Mouse (Mus musculus) hindbrain, embryonic 10.5 days (tissue): Measurements from ENCODE around the gene Pfdn6. TPM values are rescaled to one million over a fixed set of nuclear protein-coding genes. Genes with fewer than 3 reads are reported as not detected.
"Not testable (repeated sequence)": the region's sequence is repeated elsewhere in the genome, so short reads cannot be mapped to it uniquely, and the experiment has no call there.

Source experiments
- DNase-seq: peaks from one replicate; pipeline ENCODE4 v3.0.0-alpha.2; 2017; ENCODE audit warnings: low spot score
- H3K27ac ChIP-seq: fragments of 300-500 bp; sonication (generic); 2 replicates; pipeline ENCODE4 v1.5.1; 2016; ENCODE audit warnings: mild to moderate bottlenecking, moderate library complexity
- H3K27me3 ChIP-seq: fragments of 300-500 bp; sonication (generic); 2 replicates; pipeline ENCODE4 v1.6.1; 2016; ENCODE audit warnings: mild to moderate bottlenecking; ENCODE audit not compliant: poor library complexity, insufficient read depth, severe bottlenecking
- H3K36me3 ChIP-seq: fragments of 300-500 bp; sonication (generic); 2 replicates; pipeline ENCODE4 v1.6.1; 2016; ENCODE audit warnings: mild to moderate bottlenecking, moderate library complexity
- H3K4me1 ChIP-seq: fragments of 300-500 bp; sonication (generic); replicated peaks from 2 replicates; pipeline ENCODE4 v1.6.1; 2016; ENCODE audit warnings: mild to moderate bottlenecking
- H3K4me3 ChIP-seq: fragments of 300-500 bp; sonication (generic); 2 replicates; pipeline ENCODE4 v1.5.1; 2016; ENCODE audit warnings: mild to moderate bottlenecking, moderate library complexity
- H3K9me3 ChIP-seq: fragments of 300-500 bp; sonication (generic); 2 replicates; pipeline ENCODE4 v1.6.1; 2016; ENCODE audit warnings: mild to moderate bottlenecking, moderate library complexity
- WGBS: fragments of 180-500 bp; shearing (Covaris S2); methylation state at CpG from one replicate; pipeline ENCODE4 v1.1.7; 2016; 5-methylcytosine and 5-hydroxymethylcytosine counted together
- polyA plus RNA-seq: library from polyadenylated mRNA; unstranded; fragments of >200 nt; fragmentation: Nextera tagmentation; extraction: Ambion mirVana; gene quantifications from 2 replicates; pipeline ENCODE4 v1.2.1, GENCODE M21; 2016

The Pfdn6 gene
- polyA plus RNA-seq, 1 experiment from 2014 or later: 228 TPM

DNA sequence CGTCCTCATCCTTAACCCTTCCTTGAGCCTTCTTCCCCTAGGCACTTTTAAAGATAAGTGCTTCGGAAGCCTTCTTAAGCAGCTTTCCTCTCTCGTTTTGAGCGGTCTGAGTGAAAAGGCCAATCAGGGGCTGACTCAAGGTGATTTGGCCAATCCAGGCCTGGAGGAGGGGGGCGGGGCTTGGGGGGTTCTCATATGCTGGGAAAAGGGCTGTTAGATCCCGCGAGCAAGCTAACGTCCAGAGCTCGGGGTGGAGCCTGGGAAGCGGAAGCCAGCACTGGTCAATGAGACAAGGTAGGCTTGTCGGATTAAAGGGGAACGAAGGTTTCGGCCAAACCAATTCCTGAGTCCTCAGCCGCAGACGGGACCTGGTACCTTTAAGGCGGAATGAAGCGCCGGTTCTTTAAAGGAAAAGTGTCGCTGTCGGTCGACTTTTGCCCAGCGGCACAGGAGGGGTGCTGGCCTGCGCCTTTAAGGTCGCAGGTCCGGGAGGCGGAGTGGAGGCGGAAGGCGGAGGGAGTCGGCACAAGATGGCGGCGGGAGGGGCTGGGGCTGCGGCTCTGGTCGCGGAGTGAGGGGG is 24.4 kb downstream of the Pfdn6 start, which contains the start of the genes Tapbp and Zbtb22:
TSS of gene Tapbp (plus strand) at position 229 of the 580 bp plus-strand sequence.
TSS of gene Zbtb22 (plus strand) at position 234 of the 580 bp plus-strand sequence.
- H3K27me3 ChIP-seq: 0 out of 2 replicates have a peak, but pooled peaks cover 17% of the 10 kb centered on the region
- DNase-seq: peak; percentile 98
- peaks cover 70% of the 10 kb centered on the region for H3K4me1 ChIP-seq
- H3K9me3 ChIP-seq: 0 out of 2 replicates have a peak, but pooled peaks cover 2% of the 10 kb centered on the region
- peak within 1 kb of the TSS; percentile 96 for H3K27ac ChIP-seq
- under 1% methylated on average over 34 of the region's 34 CpGs for WGBS
- H3K36me3 ChIP-seq: peaks cover 65% of the 10 kb centered on the region
- H3K4me3 ChIP-seq: peak within 1 kb of the TSS; percentile 79

DNA sequence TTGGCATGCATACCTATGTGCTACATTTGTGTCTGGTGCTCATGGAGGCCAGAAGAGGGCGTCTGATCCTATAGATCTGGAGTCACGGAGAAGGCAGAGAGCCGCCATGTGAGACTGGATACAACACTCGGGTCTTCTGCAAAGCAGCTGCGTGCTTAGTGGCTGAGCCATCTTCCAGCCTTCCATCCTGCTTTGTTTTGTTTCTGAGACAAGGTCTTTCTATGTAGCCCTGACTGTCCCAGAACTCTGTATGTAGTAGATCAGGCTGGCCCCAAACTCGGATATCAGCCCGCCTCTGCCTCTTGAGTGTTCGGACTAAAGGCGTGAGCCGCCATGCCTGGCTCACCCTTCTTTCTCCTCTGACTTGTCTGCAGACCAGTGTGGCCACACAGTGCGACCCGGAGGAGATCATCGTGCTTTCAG is 25.2 kb downstream of the Pfdn6 start:
- no peak overlapping the region for H3K27ac ChIP-seq
- 0 out of 2 replicates have a peak, but pooled peaks cover 17% of the 10 kb centered on the region for H3K27me3 ChIP-seq
- peaks cover 70% of the 10 kb centered on the region for H3K36me3 ChIP-seq
- peaks cover 70% of the 10 kb centered on the region for H3K4me1 ChIP-seq
- no peak for DNase-seq
- H3K4me3 ChIP-seq: peak overlapping the region; percentile 79
- 69% methylated on average over 13 of the region's 13 CpGs for WGBS
- H3K9me3 ChIP-seq: 0 out of 2 replicates have a peak, but pooled peaks cover 2% of the 10 kb centered on the region

DNA sequence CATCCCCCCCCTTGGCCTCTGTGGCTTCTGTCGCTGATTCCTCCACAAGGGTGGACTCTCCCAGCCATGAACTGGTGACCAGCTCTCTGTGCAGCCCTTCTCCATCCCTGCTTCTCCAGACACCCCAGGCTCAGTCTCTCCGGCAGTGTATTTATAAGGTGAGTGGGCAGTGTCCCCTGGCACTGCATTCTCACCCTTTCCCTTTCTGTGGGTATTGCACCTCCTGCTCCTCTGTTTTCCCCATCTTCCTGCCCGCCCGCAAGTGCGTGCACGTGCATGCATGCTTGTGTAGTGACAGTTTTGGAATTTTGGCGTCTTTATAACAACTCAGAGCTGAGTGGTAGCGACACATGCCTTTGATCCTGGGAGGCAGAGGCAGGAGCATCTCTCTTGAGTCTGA is 26.2 kb downstream of the Pfdn6 start:
- Histone ChIP-seq H3K4me1 (peaks cover 64% of the 10 kb centered on the region), H3K36me3 (peaks cover 70% of the 10 kb centered on the region), H3K27me3 (0 out of 2 replicates have a peak, but pooled peaks cover 16% of the 10 kb centered on the region), H3K9me3 (0 out of 2 replicates have a peak, but pooled peaks cover 2% of the 10 kb centered on the region), H3K27ac (no peak overlapping the region), H3K4me3 (0 out of 2 replicates have a peak overlapping the region, but pooled peaks have one; percentile 2)
- DNase-seq: no peak
- 93% methylated on average over 8 of the region's 8 CpGs for WGBS

DNA sequence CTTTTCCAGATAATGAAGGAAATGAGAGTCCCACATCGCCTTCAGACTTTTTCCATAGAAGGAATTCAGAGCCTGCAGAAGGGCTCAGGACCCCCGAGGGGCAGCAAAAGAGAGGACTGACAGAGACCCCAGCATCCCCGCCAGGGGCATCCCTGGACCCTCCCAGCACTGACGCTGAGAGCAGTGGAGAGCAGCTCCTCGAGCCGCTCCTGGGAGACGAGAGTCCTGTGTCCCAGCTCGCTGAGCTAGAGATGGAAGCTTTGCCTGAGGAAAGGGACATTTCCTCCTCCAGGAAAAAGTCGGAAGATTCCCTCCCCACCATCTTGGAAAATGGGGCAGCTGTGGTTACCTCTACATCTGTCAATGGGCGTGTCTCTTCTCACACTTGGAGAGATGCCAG is 26.9 kb downstream of the Pfdn6 start:
- DNase-seq: no peak
- WGBS: 93% methylated on average over 10 of the region's 10 CpGs
- H3K9me3 ChIP-seq: 0 out of 2 replicates have a peak, but pooled peaks cover 2% of the 10 kb centered on the region
- 0 out of 2 replicates have a peak, but pooled peaks cover 10% of the 10 kb centered on the region for H3K27me3 ChIP-seq
- H3K4me3 ChIP-seq: no peak overlapping the region
- no peak overlapping the region for H3K27ac ChIP-seq
- peaks cover 65% of the 10 kb centered on the region for H3K36me3 ChIP-seq
- H3K4me1 ChIP-seq: peaks cover 64% of the 10 kb centered on the region

DNA sequence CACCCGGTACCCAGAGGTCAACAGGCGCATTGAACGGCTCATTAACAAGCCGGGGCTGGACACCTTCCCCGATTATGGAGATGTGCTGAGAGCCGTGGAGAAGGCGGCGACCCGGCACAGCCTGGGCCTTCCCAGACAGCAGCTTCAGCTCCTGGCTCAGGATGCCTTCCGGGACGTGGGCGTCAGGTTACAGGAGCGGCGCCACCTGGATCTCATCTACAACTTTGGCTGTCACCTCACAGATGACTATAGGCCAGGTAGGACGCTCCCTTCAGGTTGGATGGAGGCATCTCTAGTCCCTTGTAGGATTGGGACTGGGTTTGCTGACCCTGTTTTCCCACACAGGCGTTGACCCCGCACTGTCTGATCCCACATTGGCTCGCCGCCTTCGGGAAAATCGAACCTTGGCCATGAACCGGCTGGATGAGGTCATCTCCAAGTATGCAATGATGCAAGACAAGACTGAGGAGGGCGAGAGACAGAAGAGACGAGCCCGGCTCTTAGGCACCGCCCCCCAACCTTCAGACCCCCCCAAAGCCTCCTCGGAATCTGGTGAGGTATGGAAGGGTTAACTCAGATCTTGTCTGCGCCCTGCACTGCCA is 28.2 kb downstream of the Pfdn6 start:
- no peak for DNase-seq
- Histone ChIP-seq H3K4me1 (peaks cover 58% of the 10 kb centered on the region), H3K27me3 (no peaks in the 10 kb centered on the region), H3K9me3 (no peaks in the 10 kb centered on the region), H3K27ac (no peak overlapping the region), H3K4me3 (peak overlapping the region; percentile 5; the same call in 1 of the 2 replicates), H3K36me3 (peaks cover 52% of the 10 kb centered on the region)
- WGBS: 89% methylated on average over 28 of the region's 28 CpGs

DNA sequence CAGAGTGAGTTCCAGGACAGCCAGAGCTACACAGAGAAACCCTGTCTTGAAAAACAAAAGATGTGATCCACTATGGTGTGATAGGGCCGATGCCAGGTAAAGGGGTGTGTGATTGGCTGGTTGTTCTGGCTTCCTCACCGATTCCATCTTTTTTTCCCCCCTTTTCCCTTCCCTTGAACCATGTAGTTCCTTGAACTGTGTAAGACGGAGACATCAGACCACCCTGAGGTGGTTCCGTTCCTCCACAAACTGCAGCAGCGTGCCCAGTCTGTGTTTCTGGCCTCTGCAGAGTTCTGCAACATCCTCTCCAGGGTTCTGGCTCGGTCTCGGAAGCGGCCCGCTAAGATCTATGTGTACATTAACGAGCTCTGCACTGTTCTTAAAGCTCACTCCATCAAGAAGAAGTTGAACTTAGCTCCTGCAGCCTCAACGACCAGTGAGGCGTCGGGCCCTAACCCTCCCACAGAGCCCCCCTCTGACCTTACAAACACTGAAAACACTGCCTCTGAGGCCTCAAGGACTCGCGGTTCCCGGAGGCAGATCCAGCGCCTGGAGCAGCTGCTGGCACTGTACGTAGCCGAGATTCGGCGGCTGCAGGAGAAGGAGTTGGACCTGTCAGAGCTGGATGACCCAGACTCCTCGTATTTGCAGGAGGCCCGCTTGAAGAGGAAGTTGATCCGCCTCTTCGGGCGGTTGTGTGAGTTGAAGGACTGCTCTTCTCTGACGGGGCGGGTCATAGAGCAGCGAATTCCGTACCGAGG is 28.9 kb downstream of the Pfdn6 start:
- H3K9me3 ChIP-seq: no peaks in the 10 kb centered on the region
- WGBS: 94% methylated on average over 31 of the region's 31 CpGs
- H3K27me3 ChIP-seq: no peaks in the 10 kb centered on the region
- H3K4me3 ChIP-seq: peak overlapping the region; percentile 7; the same call in 1 of the 2 replicates
- peaks cover 51% of the 10 kb centered on the region for H3K4me1 ChIP-seq
- H3K36me3 ChIP-seq: peaks cover 50% of the 10 kb centered on the region
- H3K27ac ChIP-seq: no peak overlapping the region
- no peak for DNase-seq

DNA sequence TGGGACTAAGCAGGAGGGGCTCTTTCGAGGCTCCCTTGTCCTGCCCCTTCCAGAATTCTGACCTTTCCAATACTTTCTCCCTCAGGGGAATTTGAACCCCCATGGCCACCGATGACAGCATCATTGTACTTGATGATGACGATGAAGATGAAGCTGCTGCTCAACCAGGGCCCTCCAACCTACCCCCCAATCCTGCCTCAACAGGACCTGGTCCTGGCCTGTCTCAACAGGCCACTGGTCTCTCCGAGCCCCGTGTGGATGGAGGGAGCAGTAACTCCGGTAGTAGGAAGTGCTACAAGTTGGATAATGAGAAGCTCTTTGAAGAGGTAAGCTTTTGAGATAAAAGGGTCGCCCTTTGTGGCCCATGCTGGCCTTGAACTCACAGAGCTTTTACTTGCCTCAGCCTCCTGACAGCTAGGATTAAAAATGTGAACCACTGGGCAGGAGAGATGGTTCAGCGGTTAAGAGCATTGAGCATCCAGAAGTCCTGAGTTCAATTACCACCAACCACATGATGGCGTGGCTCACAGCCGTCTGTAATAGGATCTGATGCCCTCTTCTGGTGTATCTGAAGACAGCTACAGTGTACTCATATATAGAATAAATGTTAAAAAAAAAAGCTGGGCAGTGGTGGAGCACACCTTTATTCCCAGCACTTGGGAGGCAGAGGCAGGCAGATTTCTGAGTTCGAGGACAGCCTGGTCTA is 29.6 kb downstream of the Pfdn6 start:
- H3K9me3 ChIP-seq: no peaks in the 10 kb centered on the region
- H3K36me3 ChIP-seq: peaks cover 50% of the 10 kb centered on the region
- peak overlapping the region; percentile 95 for H3K4me3 ChIP-seq
- peaks cover 47% of the 10 kb centered on the region for H3K4me1 ChIP-seq
- no peak for DNase-seq
- WGBS: 55% methylated on average over 11 of the region's 11 CpGs
- H3K27me3 ChIP-seq: no peaks in the 10 kb centered on the region
- H3K27ac ChIP-seq: peak overlapping the region; percentile 92; the same call in 1 of the 2 replicates

DNA sequence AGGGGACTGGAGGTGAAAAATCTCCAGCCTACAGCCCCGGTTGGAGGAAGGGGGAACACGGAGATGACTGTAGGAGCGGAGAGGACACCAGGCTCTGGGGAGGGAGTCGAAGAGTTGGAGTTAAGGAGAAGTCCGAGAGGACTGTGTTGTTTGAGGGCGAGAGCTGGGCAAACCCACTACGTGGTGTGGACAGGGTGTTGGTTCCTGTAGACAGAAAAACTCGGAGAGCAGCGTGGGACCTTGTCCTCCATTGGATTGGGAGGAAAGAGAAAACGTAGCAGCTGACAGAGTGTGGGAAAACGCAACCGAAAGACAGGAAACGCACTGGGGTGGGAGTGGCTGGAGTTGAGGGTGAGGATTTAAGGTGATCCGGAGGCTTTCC is 30.3 kb downstream of the Pfdn6 start:
- Histone ChIP-seq H3K4me3 (peak overlapping the region; percentile 95), H3K27ac (peak overlapping the region; percentile 92), H3K9me3 (no peaks in the 10 kb centered on the region), H3K4me1 (peaks cover 41% of the 10 kb centered on the region), H3K36me3 (peaks cover 46% of the 10 kb centered on the region), H3K27me3 (no peaks in the 10 kb centered on the region)
- WGBS: under 1% methylated on average over 14 of the region's 14 CpGs
- no peak for DNase-seq

DNA sequence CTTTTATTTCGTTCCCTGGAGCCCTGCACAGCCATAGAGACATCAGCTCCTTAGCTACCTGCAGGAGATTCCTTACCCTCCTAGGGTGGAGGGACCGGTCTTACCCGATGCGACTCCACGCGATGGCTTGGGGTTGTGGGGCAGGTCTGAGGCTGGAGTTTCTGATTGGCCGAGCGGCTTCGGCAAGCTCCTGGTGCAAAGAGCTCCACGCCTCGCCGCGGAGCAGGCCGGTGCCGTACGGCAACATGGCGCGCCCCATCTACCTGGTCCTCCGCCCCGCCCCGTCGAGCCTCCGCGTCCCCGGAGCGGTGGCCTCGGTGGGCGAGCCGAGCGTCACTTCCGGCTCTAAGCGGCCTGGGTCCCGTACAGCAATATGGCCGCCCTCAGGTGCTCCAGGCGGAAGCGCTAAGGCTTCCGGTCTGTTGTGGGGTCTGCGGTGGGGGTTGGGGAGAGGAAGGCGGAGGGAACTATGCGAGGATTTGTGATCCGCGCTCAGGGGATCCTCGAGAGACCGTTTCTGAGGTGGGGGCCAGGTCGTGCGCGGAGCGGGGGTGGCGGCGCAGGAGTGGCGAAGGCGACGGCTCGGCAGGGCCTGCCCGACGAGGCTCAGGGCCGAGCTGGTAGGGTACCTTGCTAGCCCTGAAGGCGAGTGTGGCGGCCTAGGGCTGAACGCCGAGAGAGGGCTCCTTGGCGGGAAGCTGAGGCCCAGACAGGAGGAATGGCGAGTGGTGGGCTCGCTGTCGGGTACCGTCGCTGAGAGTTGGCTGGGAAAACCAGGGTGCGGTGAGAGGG is 30.9 kb downstream of the Pfdn6 start, which contains the start of gene Daxx:
TSS of gene Daxx (plus strand) at position 338 of the 792 bp plus-strand sequence.
- Histone ChIP-seq H3K9me3 (no peaks in the 10 kb centered on the region), H3K36me3 (peaks cover 40% of the 10 kb centered on the region), H3K27ac (peak within 1 kb of the TSS; percentile 92), H3K4me3 (peak within 1 kb of the TSS; percentile 95), H3K27me3 (no peaks in the 10 kb centered on the region), H3K4me1 (peaks cover 40% of the 10 kb centered on the region)
- under 1% methylated on average over 68 of the region's 68 CpGs for WGBS
- DNase-seq: peak; percentile 99

DNA sequence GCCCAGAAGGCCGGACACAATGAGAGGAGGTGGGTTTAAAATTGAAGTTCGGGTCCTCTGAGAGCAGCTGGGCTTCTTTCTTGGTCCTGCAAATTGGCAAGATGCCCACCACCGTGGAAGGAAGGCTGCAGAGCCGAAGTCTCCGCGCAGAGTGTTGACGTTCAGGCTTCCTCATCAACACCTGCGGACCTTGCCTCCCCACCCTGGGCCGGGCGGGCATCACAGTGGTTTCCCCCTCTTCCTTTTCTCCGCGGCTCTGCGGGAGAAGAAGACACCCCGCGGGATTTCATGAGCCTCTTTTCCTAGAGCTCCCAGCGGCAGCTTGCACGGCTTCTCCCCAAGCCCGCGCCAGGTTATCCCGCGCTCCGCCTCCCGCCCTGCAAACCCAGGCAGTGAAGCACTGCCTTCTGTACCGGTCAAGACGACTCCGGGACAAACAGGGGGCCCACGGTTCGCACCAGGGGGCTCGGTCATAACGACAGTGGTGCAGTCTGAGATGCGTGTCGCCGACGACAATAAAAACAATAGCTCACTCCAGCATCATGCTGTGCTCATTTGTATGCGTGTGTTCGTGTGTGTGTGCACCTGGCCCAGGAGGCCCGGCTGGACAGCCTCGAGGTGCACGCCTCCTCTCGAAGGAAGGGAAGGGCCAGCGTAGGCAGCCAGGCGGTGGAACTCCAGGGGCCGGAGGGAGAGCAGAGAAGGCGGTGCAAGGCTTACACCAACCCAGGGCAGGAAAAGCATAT is 31.6 kb downstream of the Pfdn6 start:
- WGBS: under 1% methylated on average over 44 of the region's 44 CpGs
- Histone ChIP-seq H3K27ac (peak overlapping the region; percentile 92), H3K4me1 (peaks cover 39% of the 10 kb centered on the region)

DNA sequence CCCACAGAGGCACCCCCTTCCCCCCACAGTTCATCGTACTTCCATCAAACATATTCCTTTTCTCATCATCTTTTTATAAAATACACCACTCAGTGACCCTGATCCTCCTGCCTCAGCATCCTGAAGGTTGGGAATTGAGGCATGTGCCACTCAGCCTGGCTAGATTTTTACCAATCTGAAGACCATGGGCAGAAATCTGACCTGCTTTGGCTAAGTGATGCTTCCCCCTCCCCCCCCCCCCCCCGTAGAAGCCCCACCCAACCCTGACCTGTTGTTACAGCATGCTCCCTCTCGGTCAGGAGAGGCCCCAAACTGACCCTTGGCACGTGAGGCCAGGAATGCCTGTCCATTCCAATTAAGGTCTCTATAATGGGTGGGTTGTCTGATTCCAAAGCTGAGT is 35.3 kb downstream of the Pfdn6 start, which contains the start of gene Platr17:
TSS of gene Platr17 (plus strand) at position 301 of the 400 bp plus-strand sequence.
- 18% methylated on average over 3 of the region's 4 CpGs for WGBS
- H3K27me3 ChIP-seq, H3K9me3 ChIP-seq: not testable (repeated sequence)

More for the DNA sequence above, 31.6 kb downstream of the Pfdn6 start:
- no peaks in the 10 kb centered on the region for H3K9me3 ChIP-seq
- peaks cover 32% of the 10 kb centered on the region for H3K36me3 ChIP-seq
- H3K27me3 ChIP-seq: no peaks in the 10 kb centered on the region
- H3K4me3 ChIP-seq: peak overlapping the region; percentile 95
- peak; percentile 50 for DNase-seq

More for the DNA sequence above, 35.3 kb downstream of the Pfdn6 start, which contains the start of gene Platr17:
- H3K36me3 ChIP-seq, H3K27ac ChIP-seq, H3K4me3 ChIP-seq, DNase-seq: not testable (repeated sequence)
- peaks cover 23% of the 10 kb centered on the region for H3K4me1 ChIP-seq
